Mouse (Mus musculus) forebrain, postnatal 0 days (tissue): Measurements from ENCODE around the gene Ror2. TPM values are rescaled to one million over a fixed set of nuclear protein-coding genes. Genes with fewer than 3 reads are reported as not detected.
A peak's percentile ranks its signal among the peaks of the same experiment; 100 is the strongest.

ENCODE experiments used
- ATAC-seq: fragments of 200-750 bp; cut with Nextera tagmentation; 2 replicates; pipeline ENCODE4 v1.8.0; 2017; ENCODE audit warnings: mild to moderate bottlenecking, moderate library complexity
- DNase-seq: peaks from one replicate; pipeline ENCODE4 v3.0.0-alpha.2; 2015
- H3K27ac ChIP-seq: fragments of 300-500 bp; sonication (generic); 2 replicates; pipeline ENCODE4 v1.5.1; 2014; ENCODE audit warnings: low read depth, mild to moderate bottlenecking, antibody characterized with exemption, low read length, moderate library complexity, mixed read lengths
- H3K27me3 ChIP-seq: fragments of 300-500 bp; sonication (generic); 2 replicates; pipeline ENCODE4 v1.6.1; 2014; ENCODE audit warnings: mild to moderate bottlenecking, low read length, mixed read lengths; ENCODE audit not compliant: insufficient read depth
- H3K36me3 ChIP-seq: fragments of 300-500 bp; sonication (generic); 2 replicates; pipeline ENCODE4 v1.6.1; 2014; ENCODE audit warnings: mild to moderate bottlenecking, moderate library complexity; ENCODE audit not compliant: insufficient read depth
- H3K4me1 ChIP-seq: fragments of 300-500 bp; sonication (generic); 2 replicates; pipeline ENCODE4 v1.6.1; 2014; ENCODE audit warnings: antibody characterized with exemption; ENCODE audit not compliant: insufficient read depth
- H3K4me2 ChIP-seq: fragments of 300-500 bp; sonication (generic); 2 replicates; pipeline ENCODE4 v1.6.1; 2014; ENCODE audit warnings: low read depth, mild to moderate bottlenecking, moderate library complexity
- H3K4me3 ChIP-seq: fragments of 300-500 bp; sonication (generic); 2 replicates; pipeline ENCODE4 v1.5.1; 2014; ENCODE audit warnings: low read depth, low read length, mixed read lengths
- H3K9ac ChIP-seq: fragments of 300-500 bp; sonication (generic); 2 replicates; pipeline ENCODE4 v1.6.1; 2014; ENCODE audit warnings: mild to moderate bottlenecking
- H3K9me3 ChIP-seq: fragments of 300-500 bp; sonication (generic); 2 replicates; pipeline ENCODE4 v1.6.1; 2016; ENCODE audit warnings: low read length
- CTCF ChIP-seq: sonication (generic); IDR thresholded peaks from 2 replicates; pipeline ENCODE4 v1.5.1; 2016; ENCODE audit warnings: antibody characterized with exemption, control low read depth, low read depth
- WGBS: fragments of 180-500 bp; shearing (Covaris S2); extraction: QIAGEN DNeasy Blood & Tissue Kit; methylation state at CpG from one replicate; pipeline ENCODE4 v1.1.7; 2014; 5-methylcytosine and 5-hydroxymethylcytosine counted together
- polyA plus RNA-seq: library from polyadenylated mRNA; unstranded; fragments of >200 nt; fragmentation: Nextera tagmentation; extraction: Ambion mirVana; gene quantifications from 2 replicates; pipeline ENCODE4 v1.2.1, GENCODE M21; 2015
- total RNA-seq: library from RNA; depleted of rRNA; stranded (reverse); fragments of >200 nt; gene quantifications from 2 replicates; pipeline ENCODE4 v1.2.3, GENCODE M21; 2014

The Ror2 gene
- total and polyA plus RNA-seq, 2 experiments from 2014 or later: 1.8 to 5.3 TPM

DNA sequence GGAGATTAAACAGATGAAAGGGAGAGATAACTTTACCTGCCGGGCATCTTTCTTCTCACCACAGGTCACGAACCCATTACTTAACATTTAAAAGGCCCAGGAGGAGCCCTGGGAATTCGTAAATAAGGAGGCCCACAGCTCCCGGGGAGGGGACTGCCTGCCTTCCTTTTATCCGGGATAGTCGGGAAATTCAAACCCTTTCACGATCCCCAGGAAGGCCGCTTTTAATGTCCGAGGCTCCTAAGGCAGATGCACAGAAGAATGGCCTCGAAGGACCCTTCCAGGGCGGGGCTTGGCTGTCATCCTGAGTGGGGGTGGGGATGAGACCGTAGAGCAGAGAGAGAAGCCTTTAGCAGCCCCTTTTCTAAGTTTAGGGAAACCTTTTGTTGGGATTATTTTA, 51.1 kb downstream of the Ror2 start:
- 16% methylated on average over 12 of the region's 12 CpGs for WGBS
- Histone ChIP-seq H3K4me1 (peaks cover 9% of the 10 kb centered on the region; the same call in 1 of the 2 replicates), H3K27me3 (no peaks in the 10 kb centered on the region), H3K9me3 (no peaks in the 10 kb centered on the region), H3K9ac (no peak overlapping the region), H3K4me2 (no peak overlapping the region), H3K36me3 (no peaks in the 10 kb centered on the region), H3K27ac (no peak overlapping the region), H3K4me3 (no peak overlapping the region)
- no peak for ATAC-seq
- TF ChIP-seq CTCF: no peak
- DNase-seq: no peak

DNA sequence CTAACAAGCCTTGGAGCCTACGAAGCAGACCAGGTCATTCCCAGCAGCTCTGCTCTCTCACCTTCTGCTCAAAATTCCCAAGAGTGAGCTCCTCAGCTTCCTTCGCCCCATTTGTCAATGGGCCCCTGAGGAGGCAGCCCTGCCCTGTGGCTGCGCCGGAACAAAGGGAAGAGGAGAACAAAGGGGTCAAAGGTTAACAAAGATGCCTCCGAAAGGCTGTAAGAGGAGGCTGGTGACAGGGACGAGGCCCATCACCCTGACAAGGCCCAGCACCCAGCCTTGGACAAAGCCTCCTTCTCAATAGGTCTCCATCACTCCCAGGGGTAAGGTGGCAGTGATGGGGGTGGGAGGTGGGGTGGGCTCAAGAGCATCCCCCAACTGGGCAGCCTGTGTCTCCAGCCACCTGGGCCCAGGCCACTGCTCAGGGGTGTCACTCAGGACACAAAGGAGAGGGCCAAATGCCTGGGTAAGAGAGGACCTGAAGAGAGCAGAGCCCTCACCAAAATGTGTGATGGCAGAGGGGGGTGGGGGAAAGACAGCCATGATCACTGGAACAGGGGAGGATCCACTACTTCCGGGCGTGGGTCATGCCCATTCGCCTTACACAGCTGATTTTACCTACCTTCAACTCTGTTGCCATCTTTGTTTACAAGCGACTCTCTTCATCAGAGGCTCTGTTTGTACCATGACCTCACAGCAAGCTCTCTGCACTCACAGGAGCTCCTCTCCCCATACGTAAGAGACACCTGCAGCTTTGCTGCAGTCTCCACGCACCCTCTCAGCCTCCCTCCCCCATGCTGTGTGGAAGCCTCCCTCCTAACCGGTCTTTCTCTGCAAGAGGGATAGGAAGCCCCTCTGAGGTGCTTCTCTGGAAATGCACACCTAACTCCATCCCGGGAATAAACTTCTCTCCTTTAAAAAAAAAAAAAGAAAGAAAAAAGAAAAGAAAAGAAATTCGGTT, 51.8 kb downstream of the Ror2 start:
- Histone ChIP-seq H3K4me2 (no peak overlapping the region), H3K27ac (no peak overlapping the region), H3K9ac (no peak overlapping the region), H3K9me3 (no peaks in the 10 kb centered on the region), H3K36me3 (no peaks in the 10 kb centered on the region), H3K4me3 (no peak overlapping the region), H3K27me3 (no peaks in the 10 kb centered on the region), H3K4me1 (peaks cover 9% of the 10 kb centered on the region; the same call in 1 of the 2 replicates)
- DNase-seq (no peak), ATAC-seq (no peak)
- no peak for TF ChIP-seq CTCF
- 43% methylated on average over 15 of the region's 15 CpGs for WGBS

DNA sequence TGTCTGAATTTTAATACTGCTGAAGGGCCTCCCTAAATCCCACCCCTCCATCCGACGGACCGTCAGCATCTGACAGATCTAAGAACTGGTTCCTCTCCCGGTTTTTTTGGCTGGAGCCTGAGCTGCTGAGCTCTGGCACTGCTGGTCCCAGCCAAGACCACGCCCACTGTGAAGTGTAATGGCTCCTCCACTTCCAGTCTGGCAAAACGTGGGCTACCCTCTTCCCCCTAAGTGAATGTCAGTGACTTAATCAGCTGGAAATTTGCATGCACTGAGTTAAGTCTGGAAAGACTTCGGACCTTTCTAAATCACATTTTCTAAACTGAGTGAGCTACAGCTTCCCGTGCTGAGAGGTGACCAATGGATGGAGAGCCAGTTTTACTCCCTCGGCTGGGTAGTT, 52.5 kb downstream of the Ror2 start:
- peak; percentile 66 for DNase-seq
- Histone ChIP-seq H3K27ac (no peak overlapping the region), H3K9ac (no peak overlapping the region), H3K9me3 (no peaks in the 10 kb centered on the region), H3K4me1 (peaks cover 9% of the 10 kb centered on the region; the same call in 1 of the 2 replicates), H3K36me3 (no peaks in the 10 kb centered on the region), H3K4me3 (no peak overlapping the region), H3K4me2 (no peak overlapping the region), H3K27me3 (no peaks in the 10 kb centered on the region)
- TF ChIP-seq CTCF: no peak
- peak; percentile 76 for ATAC-seq
- WGBS: 10% methylated on average over 9 of the region's 9 CpGs

DNA sequence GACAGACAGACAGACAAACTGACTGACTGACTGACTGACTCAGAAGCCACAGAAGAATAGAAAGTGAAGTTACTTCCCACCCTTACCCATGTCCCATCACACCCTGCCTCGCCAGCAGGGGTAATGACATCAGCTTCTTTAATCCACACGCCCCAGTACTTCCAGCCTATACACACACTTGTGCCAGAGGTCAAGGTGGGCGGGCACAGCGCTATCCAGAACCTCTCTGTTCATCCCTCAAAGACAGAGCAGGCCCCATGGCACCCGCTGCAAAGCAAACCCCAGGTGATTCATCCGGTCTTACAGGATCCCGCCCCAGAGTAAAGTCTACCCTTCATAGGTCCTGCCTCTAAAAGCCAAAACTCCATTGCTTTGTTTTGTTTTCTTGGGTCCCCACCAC, 53.5 kb downstream of the Ror2 start:
- Histone ChIP-seq H3K4me1 (peaks cover 9% of the 10 kb centered on the region; the same call in 1 of the 2 replicates), H3K9ac (no peak overlapping the region), H3K27me3 (no peaks in the 10 kb centered on the region), H3K36me3 (no peaks in the 10 kb centered on the region), H3K4me3 (no peak overlapping the region), H3K4me2 (no peak overlapping the region), H3K9me3 (no peaks in the 10 kb centered on the region), H3K27ac (no peak overlapping the region)
- no peak for DNase-seq
- 52% methylated on average over 7 of the region's 7 CpGs for WGBS
- no peak for TF ChIP-seq CTCF
- ATAC-seq: no peak

DNA sequence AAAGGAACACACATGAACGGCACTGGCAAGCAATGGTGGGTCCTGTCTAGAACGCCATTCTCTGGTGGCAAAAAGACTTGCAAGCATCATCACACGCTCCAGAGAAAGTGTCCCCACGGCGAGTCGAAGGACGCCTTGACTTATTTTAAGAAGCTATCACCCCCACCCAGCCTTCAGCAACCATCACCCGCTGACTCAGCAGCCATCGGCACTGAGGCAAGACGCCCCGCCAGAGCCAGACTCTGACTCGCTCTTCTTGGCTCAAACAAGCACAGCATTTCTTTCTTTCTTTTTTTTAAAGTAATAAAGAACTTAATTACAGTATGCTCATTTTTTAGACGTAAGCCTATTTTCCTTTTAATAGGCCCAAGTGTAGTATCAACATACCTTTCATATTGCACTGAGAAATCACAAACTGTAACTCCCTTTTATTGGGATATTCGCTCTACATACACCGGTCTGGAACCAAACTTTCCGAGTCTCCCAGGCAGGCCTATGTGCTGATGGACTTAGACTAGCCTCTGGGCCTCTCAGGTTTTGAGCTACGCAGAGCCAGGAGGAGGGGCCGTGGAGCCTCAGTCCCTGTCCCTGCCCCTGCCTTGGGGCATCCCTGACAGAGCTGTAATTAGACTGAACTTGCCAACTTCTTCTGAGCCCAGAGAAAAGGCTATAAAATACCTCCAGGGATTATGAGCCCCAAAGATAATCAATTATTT, 55.3 kb downstream of the Ror2 start:
- H3K27ac ChIP-seq: no peak overlapping the region
- no peaks in the 10 kb centered on the region for H3K36me3 ChIP-seq
- peaks cover 4% of the 10 kb centered on the region; the same call in 1 of the 2 replicates for H3K4me1 ChIP-seq
- WGBS: 46% methylated on average over 18 of the region's 18 CpGs
- DNase-seq (peak; percentile 49), ATAC-seq (no peak)
- no peak overlapping the region for H3K4me2 ChIP-seq
- no peaks in the 10 kb centered on the region for H3K9me3 ChIP-seq
- TF ChIP-seq CTCF: no peak
- H3K9ac ChIP-seq: no peak overlapping the region
- H3K4me3 ChIP-seq: no peak overlapping the region
- H3K27me3 ChIP-seq: no peaks in the 10 kb centered on the region

DNA sequence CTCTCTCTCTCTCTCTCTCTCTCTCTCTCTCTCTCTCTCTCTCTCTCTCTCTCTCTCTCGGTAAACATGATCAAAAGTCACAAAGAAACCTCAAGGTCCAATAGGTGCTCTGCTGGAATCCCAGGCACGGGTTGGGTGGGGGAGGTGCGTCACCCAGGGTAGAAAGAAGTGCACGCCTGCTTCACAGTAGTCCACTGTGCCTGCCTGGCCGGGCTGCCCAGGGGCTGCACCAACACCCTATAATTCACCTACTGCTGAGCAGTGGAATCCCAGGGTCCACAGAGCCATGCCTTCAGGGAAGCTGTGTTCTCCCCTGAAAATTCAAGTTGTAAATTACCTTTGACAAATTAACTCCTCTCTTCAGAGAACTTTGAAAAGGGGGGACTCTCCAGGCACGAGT, 58.9 kb downstream of the Ror2 start:
- Histone ChIP-seq H3K9ac (no peak overlapping the region), H3K9me3 (0 out of 2 replicates have a peak, but pooled peaks cover 8% of the 10 kb centered on the region), H3K4me1 (peaks cover 4% of the 10 kb centered on the region; the same call in 1 of the 2 replicates), H3K36me3 (no peaks in the 10 kb centered on the region), H3K4me3 (no peak overlapping the region), H3K4me2 (no peak overlapping the region), H3K27me3 (no peaks in the 10 kb centered on the region), H3K27ac (no peak overlapping the region)
- 72% methylated on average over 6 of the region's 6 CpGs for WGBS
- no peak for ATAC-seq
- DNase-seq: no peak
- TF ChIP-seq CTCF: no peak
